Mouse (Mus musculus): ENCODE data around the gene Tead1. TPM values are rescaled to one million over a fixed set of nuclear protein-coding genes. Genes with fewer than 3 reads are reported as not detected.

The Tead1 gene
- polyA plus RNA-seq, 2 experiments, result 0.75 to 1.1 TPM

- TF ChIP-seq CTCF (IDR thresholded peaks at IDR 0.05; ENCODE audit: low read depth) (no peak), EP300 (IDR thresholded peaks at IDR 0.05; ENCODE audit: low read depth) (no peak)
- no peak for ATAC-seq (ENCODE audit: insufficient read depth)
- Histone ChIP-seq H3K4me3 (ENCODE audit: insufficient read depth in 1 of 2, low read depth in 2 of 2, low read length in 2 of 2) (no peak overlapping the region), H3K4me1 (replicated peaks; ENCODE audit: control insufficient read depth in 2 of 2, insufficient read depth in 2 of 2, low read length in 1 of 2) (peaks cover 0 to 7% of the 10 kb centered on the region in 2 experiments; a peak in 1 of 4 replicates), H3K27ac (no peak overlapping the region), H3K27me3 (ENCODE audit: control insufficient read depth, insufficient read depth, low read length) (no peaks in the 10 kb centered on the region), H3K4me2 (ENCODE audit: low read depth) (no peak overlapping the region), H3K36me3 (replicated peaks; ENCODE audit: control insufficient read depth, insufficient read depth, low read depth) (no peaks in the 10 kb centered on the region), H3K9ac (replicated peaks) (no peak overlapping the region), H3K9me3 (ENCODE audit: control insufficient read depth, low read length) (no peaks in the 10 kb centered on the region)
- DNase-seq (ENCODE audit: low read depth in 3 of 3, low spot score in 3 of 3), result no peak
- 72% methylated on average over 6 of the region's 6 CpGs for WGBS (ENCODE audit: insufficient replicate concordance)
Observed at GRCm38 (mm10) chr7:112716701-112717100, 37.6 kb downstream of the Tead1 start.

- no peak for TF ChIP-seq CTCF (IDR thresholded peaks at IDR 0.05; ENCODE audit: low read depth)
- TF ChIP-seq EP300 (IDR thresholded peaks at IDR 0.05; ENCODE audit: low read depth), result no peak
- no peak for DNase-seq (ENCODE audit: low read depth in 3 of 3, low spot score in 3 of 3)
- H3K9ac ChIP-seq (replicated peaks), result no peak overlapping the region
- H3K27ac ChIP-seq, result no peak overlapping the region
- no peaks in the 10 kb centered on the region for H3K27me3 ChIP-seq (ENCODE audit: control insufficient read depth, insufficient read depth, low read length)
- H3K4me2 ChIP-seq (ENCODE audit: low read depth), result no peak overlapping the region
- WGBS (ENCODE audit: insufficient replicate concordance), result 6% methylated on average over 2 of the region's 2 CpGs
- H3K9me3 ChIP-seq (ENCODE audit: control insufficient read depth, low read length), result no peaks in the 10 kb centered on the region
- no peak for ATAC-seq (ENCODE audit: insufficient read depth)
- no peak overlapping the region for H3K4me3 ChIP-seq (ENCODE audit: insufficient read depth in 1 of 2, low read depth in 2 of 2, low read length in 2 of 2)
- H3K4me1 ChIP-seq (replicated peaks; ENCODE audit: control insufficient read depth in 2 of 2, insufficient read depth in 2 of 2, low read length in 1 of 2), result peaks cover 0 to 7% of the 10 kb centered on the region in 2 experiments; a peak in 1 of 4 replicates
- H3K36me3 ChIP-seq (replicated peaks; ENCODE audit: control insufficient read depth, insufficient read depth, low read depth), result no peaks in the 10 kb centered on the region
Observed at GRCm38 (mm10) chr7:112717676-112718075, 38.6 kb downstream of the Tead1 start.

DNA sequence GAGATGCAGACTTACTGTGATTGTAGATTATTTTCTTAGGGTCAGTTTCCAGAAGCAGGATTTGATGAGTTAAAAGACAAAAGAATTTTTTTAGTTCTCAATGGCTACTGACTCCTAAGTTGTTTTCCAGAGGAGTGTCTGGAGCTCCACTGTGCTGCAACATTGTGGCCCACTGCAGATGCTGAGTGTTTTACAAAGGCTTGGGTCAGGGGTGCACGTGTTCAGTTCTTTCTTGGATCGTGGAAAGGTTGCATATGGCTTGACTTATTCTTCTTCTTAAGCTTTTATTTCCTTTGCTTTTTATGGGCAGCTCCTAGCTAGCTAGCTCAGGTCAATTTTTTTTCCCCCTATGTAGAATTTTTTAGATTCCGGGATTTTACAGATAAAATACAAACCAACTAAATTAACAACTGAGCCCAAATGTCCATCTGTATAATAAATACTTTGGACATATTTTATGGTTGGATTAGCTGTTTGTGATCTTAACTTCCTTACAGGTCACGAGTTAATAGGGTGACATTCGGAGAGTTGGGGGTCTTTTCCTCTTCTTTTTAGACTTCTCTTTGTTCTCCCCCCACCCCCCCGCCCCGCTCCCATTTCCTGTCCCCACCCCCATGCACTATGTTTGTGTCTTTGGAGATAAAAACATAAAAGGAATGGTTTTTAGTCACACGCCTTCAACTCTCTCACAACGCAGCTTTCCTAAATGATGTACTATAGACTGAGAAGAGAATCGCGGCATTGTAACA, 40.5 kb downstream of the Tead1 start:
- DNase-seq (ENCODE audit: low read depth in 3 of 3, low spot score in 3 of 3) (no peak), ATAC-seq (ENCODE audit: insufficient read depth) (no peak)
- 12% methylated on average over 11 of the region's 11 CpGs for WGBS (ENCODE audit: insufficient replicate concordance)
- no peaks in the 10 kb centered on the region for H3K9me3 ChIP-seq (ENCODE audit: control insufficient read depth, low read length)
- H3K4me2 ChIP-seq (ENCODE audit: low read depth), result no peak overlapping the region
- H3K4me1 ChIP-seq (replicated peaks; ENCODE audit: control insufficient read depth in 2 of 2, insufficient read depth in 2 of 2, low read length in 1 of 2), result peaks cover 0 to 7% of the 10 kb centered on the region in 2 experiments; a peak in 2 of 4 replicates
- H3K36me3 ChIP-seq (replicated peaks; ENCODE audit: control insufficient read depth, insufficient read depth, low read depth), result no peaks in the 10 kb centered on the region
- H3K4me3 ChIP-seq (ENCODE audit: insufficient read depth in 1 of 2, low read depth in 2 of 2, low read length in 2 of 2), result no peak overlapping the region
- H3K27ac ChIP-seq, result no peak overlapping the region
- TF ChIP-seq EP300 (IDR thresholded peaks at IDR 0.05; ENCODE audit: low read depth) (no peak), CTCF (IDR thresholded peaks at IDR 0.05; ENCODE audit: low read depth) (no peak)
- no peaks in the 10 kb centered on the region for H3K27me3 ChIP-seq (ENCODE audit: control insufficient read depth, insufficient read depth, low read length)
- no peak overlapping the region for H3K9ac ChIP-seq (replicated peaks)

GRCm38 (mm10) chr7:112720143-112720988, 41.2 kb downstream of the Tead1 start:
- H3K9ac ChIP-seq (replicated peaks), result no peak overlapping the region
- H3K9me3 ChIP-seq (ENCODE audit: control insufficient read depth, low read length), result no peaks in the 10 kb centered on the region
- H3K27ac ChIP-seq, result no peak overlapping the region
- no peaks in the 10 kb centered on the region for H3K27me3 ChIP-seq (ENCODE audit: control insufficient read depth, insufficient read depth, low read length)
- no peak overlapping the region; a peak in 1 of 4 replicates for H3K4me3 ChIP-seq (ENCODE audit: insufficient read depth in 1 of 2, low read depth in 2 of 2, low read length in 2 of 2)
- no peak for DNase-seq (ENCODE audit: low read depth in 3 of 3, low spot score in 3 of 3)
- no peak for TF ChIP-seq CTCF (IDR thresholded peaks at IDR 0.05; ENCODE audit: low read depth)
- no peak for TF ChIP-seq EP300 (IDR thresholded peaks at IDR 0.05; ENCODE audit: low read depth)
- no peak overlapping the region for H3K4me2 ChIP-seq (ENCODE audit: low read depth)
- 20% methylated on average over 23 of the region's 23 CpGs for WGBS (ENCODE audit: insufficient replicate concordance)
- ATAC-seq (ENCODE audit: insufficient read depth), result no peak
- no peaks in the 10 kb centered on the region for H3K36me3 ChIP-seq (replicated peaks; ENCODE audit: control insufficient read depth, insufficient read depth, low read depth)
- H3K4me1 ChIP-seq (replicated peaks; ENCODE audit: control insufficient read depth in 2 of 2, insufficient read depth in 2 of 2, low read length in 1 of 2), result peaks cover 0 to 7% of the 10 kb centered on the region in 2 experiments; a peak in 2 of 4 replicates

- ATAC-seq (ENCODE audit: insufficient read depth), result no peak
- Histone ChIP-seq H3K4me3 (ENCODE audit: insufficient read depth in 1 of 2, low read depth in 2 of 2, low read length in 2 of 2) (no peak overlapping the region), H3K27me3 (ENCODE audit: control insufficient read depth, insufficient read depth, low read length) (no peaks in the 10 kb centered on the region), H3K9ac (replicated peaks) (no peak overlapping the region), H3K4me1 (replicated peaks; ENCODE audit: control insufficient read depth in 2 of 2, insufficient read depth in 2 of 2, low read length in 1 of 2) (peaks cover 0 to 7% of the 10 kb centered on the region in 2 experiments; a peak in 2 of 4 replicates), H3K36me3 (replicated peaks; ENCODE audit: control insufficient read depth, insufficient read depth, low read depth) (no peaks in the 10 kb centered on the region), H3K4me2 (ENCODE audit: low read depth) (no peak overlapping the region), H3K9me3 (ENCODE audit: control insufficient read depth, low read length) (no peaks in the 10 kb centered on the region), H3K27ac (no peak overlapping the region)
- 33% methylated on average over 4 of the region's 4 CpGs for WGBS (ENCODE audit: insufficient replicate concordance)
- DNase-seq (ENCODE audit: low read depth in 3 of 3, low spot score in 3 of 3), result no peak
- no peak for TF ChIP-seq EP300 (IDR thresholded peaks at IDR 0.05; ENCODE audit: low read depth)
- no peak for TF ChIP-seq CTCF (IDR thresholded peaks at IDR 0.05; ENCODE audit: low read depth)
Observed at GRCm38 (mm10) chr7:112720989-112721337, 41.8 kb downstream of the Tead1 start.
